Mouse (Mus musculus): Measurements from ENCODE around the gene Dlgap5. TPM values are rescaled to one million over a fixed set of nuclear protein-coding genes. Genes with fewer than 3 reads are reported as not detected.

The Dlgap5 gene
- 48.0 and 51.5 TPM in 2 replicates for total RNA-seq (2023)

GRCm38 (mm10) chr14:47417775-47418665 is at the start of gene Dlgap5:
TSS of gene Dlgap5 (minus strand) at chr14:47418407.

GRCm38 (mm10) chr14:47450121-47450520 is 31.9 kb upstream of the Dlgap5 start, which contains the start of gene Fbxo34:
TSS of gene Fbxo34 (plus strand) at chr14:47450421.

GRCm38 (mm10) chr14:47367461-47367860 is 50.7 kb downstream of the Dlgap5 start, which contains the start of gene Lgals3:
TSS of gene Lgals3 (plus strand) at chr14:47367751.

Other genes starting within 250 kb of the Dlgap5 start
- gene Gch1, start 229.0 kb downstream of the Dlgap5 start, total RNA-seq (2023) = 20.8 and 28.9 TPM in 2 replicates
- gene Wdhd1, start 141.6 kb downstream of the Dlgap5 start, total RNA-seq (2023) = 18.6 and 37.1 TPM in 2 replicates
- gene Socs4, start 141.5 kb downstream of the Dlgap5 start, total RNA-seq (2023) = 10.0 and 12.1 TPM in 2 replicates
- 119 and 140 TPM in 2 replicates for gene Mapk1ip1l, start 120.1 kb downstream of the Dlgap5 start, total RNA-seq (2023)
- gene Lgals3, start 50.7 kb downstream of the Dlgap5 start, total RNA-seq (2023) = 482 and 610 TPM in 2 replicates
- 28.7 and 29.6 TPM in 2 replicates for gene Fbxo34, start 32.0 kb upstream of the Dlgap5 start, total RNA-seq (2023)
- 26.8 and 33.7 TPM in 2 replicates for gene Atg14, start 152.2 kb upstream of the Dlgap5 start, total RNA-seq (2023)
- gene Ktn1, start 230.0 kb upstream of the Dlgap5 start, total RNA-seq (2023) = 11.8 and 15.5 TPM in 2 replicates